Mouse (Mus musculus): ENCODE measurements around the gene Gm17535.
A peak's percentile ranks its signal among the peaks of the same experiment; 100 is the strongest.
"Not testable (repeated sequence)": the region's sequence is repeated elsewhere in the genome, so short reads cannot be mapped to it uniquely, and the experiment has no call there.

Gene Gm17535

DNA sequence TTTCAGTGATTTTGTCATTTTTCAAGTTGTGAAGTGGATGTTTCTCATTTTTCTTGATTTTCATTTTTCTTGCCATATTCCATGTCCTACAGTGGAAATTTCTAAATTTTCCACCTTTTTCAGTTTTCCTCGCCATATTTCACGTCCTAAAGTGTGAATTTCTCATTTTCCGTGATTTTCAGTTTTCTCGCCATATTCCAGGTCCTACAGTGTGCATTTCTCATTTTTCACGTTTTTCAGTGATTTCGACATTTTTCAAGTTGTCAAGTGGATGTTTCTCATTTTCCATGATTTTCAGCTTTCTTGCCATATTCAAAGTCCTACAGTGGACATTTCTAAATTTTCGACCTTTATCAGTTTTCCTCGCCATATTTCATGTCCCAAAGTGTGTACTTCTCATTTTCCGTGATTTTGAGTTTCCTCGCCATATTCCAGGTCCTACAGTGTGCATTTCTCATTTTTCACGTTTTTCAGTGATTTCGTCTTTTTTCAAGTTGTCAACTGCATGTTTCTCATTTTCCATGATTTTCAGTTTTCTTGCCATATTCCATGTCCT is 9.4 kb upstream of the Gm17535 start, which contains the start of gene Gm10717:
Gene Gm10717 (plus strand): TSS at position 506 of the 556 bp plus-strand sequence.
- DNase-seq (ENCODE audit: low spot score) = not testable (repeated sequence)

DNA sequence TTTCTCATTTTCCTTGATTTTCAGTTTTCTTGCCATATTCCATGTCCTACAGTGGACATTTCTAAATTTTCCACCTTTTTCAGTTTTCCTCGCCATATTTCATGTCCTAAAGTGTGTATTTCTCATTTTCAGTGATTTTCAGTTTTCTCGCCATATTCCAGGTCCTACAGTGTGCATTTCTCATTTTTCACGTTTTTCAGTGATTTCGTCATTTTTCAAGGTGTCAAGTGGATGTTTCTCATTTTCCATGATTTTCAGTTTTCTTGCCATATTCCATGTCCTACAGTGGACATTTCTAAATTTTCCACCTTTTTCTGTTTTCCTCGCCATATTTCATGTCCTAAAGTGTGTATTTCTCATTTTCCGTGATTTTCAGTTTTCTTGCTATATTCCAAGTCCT is 8.7 kb upstream of the Gm17535 start:
- DNase-seq (ENCODE audit: low spot score) = not testable (repeated sequence)

GRCm38 (mm10) chr9:3026136-3026535 is 8.3 kb upstream of the Gm17535 start:
- not testable (repeated sequence) for DNase-seq (ENCODE audit: low spot score)

- DNase-seq (ENCODE audit: low spot score) = not testable (repeated sequence)
Observed at GRCm38 (mm10) chr9:3026741-3027140, 7.7 kb upstream of the Gm17535 start.

GRCm38 (mm10) chr9:3027200-3027599 is 7.2 kb upstream of the Gm17535 start:
- DNase-seq (ENCODE audit: low spot score) = peak; percentile 60

- DNase-seq (ENCODE audit: low spot score) = not testable (repeated sequence)
Observed at GRCm38 (mm10) chr9:3029276-3030000, 5.0 kb upstream of the Gm17535 start.

DNA sequence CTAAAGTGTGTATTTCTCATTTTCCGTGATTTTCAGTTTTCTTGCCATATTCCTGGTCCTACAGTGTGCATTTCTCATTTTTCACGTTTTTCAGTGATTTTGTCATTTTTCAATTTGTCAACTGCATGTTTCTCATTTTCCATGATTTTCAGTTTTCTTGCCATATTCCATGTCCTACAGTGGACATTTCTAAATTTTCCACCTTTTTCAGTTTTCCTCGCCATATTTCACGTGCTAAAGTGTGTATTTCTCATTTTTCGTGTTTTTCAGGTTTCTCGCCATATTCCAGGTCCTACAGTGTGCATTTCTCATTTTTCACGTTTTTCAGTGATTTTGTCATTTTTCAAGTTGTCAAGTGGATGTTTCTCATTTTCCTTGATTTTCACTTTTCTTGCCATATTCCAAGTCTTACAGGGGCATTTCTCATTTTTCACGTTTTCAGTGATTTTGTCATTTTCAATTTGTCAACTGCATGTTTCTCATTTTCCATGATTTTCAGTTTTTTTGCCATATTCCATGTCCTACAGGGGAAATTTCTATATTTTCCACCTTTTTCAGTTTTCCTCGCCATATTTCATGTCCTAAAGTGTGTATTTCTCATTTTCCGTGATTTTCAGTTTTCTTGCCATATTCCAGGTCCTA is 3.6 kb upstream of the Gm17535 start:
- DNase-seq (ENCODE audit: low spot score) = peak; percentile 94

GRCm38 (mm10) chr9:3036577-3036976 is 2.2 kb downstream of the Gm17535 start, which contains the start of gene Gm10715:
Gene Gm10715, plus strand, starts transcription at chr9:3036877.
- DNase-seq (ENCODE audit: low spot score) = not testable (repeated sequence)

- peak; percentile 11 for DNase-seq (ENCODE audit: low spot score)
Observed at GRCm38 (mm10) chr9:3038161-3038560, 3.8 kb downstream of the Gm17535 start.

All from c-Kit-positive CD71-positive TER-119-positive erythroid progenitor cells, embryonic 14.5 days (primary cell).